Mouse (Mus musculus) CH12.LX (cell line): Measurements from ENCODE around the gene Ring1. TPM values are rescaled to one million over a fixed set of nuclear protein-coding genes. Genes with fewer than 3 reads are reported as not detected.

Experiments
- DNase-seq: peaks from one replicate; pipeline ENCODE4 v3.0.0-alpha.2; 2013; ENCODE audit errors: extremely low read depth
- H3K27ac ChIP-seq: 2 replicates; pipeline ENCODE4 v1.5.1; 2012; ENCODE audit warnings: low read depth, mild to moderate bottlenecking, control low read depth, moderate library complexity; ENCODE audit not compliant: insufficient read depth
- H3K27me3 ChIP-seq: replicated peaks from 2 replicates; pipeline ENCODE3; 2012; ENCODE audit warnings: inconsistent platforms
- H3K36me3 ChIP-seq, 2 experiments: replicated peaks in 1 of 2; 2 replicates each; pipeline versions ENCODE3 to v1.6.1; 2012; ENCODE audit warnings: inconsistent platforms in 1 of 2, low read length in 1 of 2, mild to moderate bottlenecking in 1 of 2, mixed read lengths in 1 of 2, moderate library complexity in 1 of 2; ENCODE audit not compliant: control insufficient read depth in 1 of 2, insufficient read depth in 1 of 2
- H3K4me1 ChIP-seq, 2 experiments: 2 replicates each; pipeline ENCODE4 v1.6.1; 2012; ENCODE audit warnings: inconsistent platforms in 1 of 2, moderate library complexity in 1 of 2; ENCODE audit not compliant: insufficient read depth in 2 of 2, control insufficient read depth in 1 of 2
- H3K4me2 ChIP-seq: 2 replicates; pipeline ENCODE4 v1.6.1; 2012; ENCODE audit warnings: low read depth, mild to moderate bottlenecking, control low read depth; ENCODE audit not compliant: poor library complexity, insufficient read depth, severe bottlenecking
- H3K4me3 ChIP-seq, 3 experiments: fragments of 150-350 bp in 1 of 3; sonication (generic) in 1 of 3; replicated peaks in 1 of 3; 2 replicates each; pipeline versions ENCODE3 to v1.5.1; 2011 to 2012; ENCODE audit warnings: low read depth in 2 of 3, low read length in 2 of 3, mild to moderate bottlenecking in 2 of 3, moderate library complexity in 2 of 3, control low read depth in 1 of 3, improper control_type of control experiment in 1 of 3, inconsistent platforms in 1 of 3, mixed read lengths in 1 of 3; ENCODE audit not compliant: poor library complexity in 1 of 3
- H3K79me2 ChIP-seq: replicated peaks from 2 replicates; pipeline ENCODE4 v1.6.1; 2012; ENCODE audit warnings: mild to moderate bottlenecking, moderate library complexity; ENCODE audit not compliant: control insufficient read depth, poor library complexity, insufficient read depth, severe bottlenecking; ENCODE audit errors: extremely low read depth
- H3K9ac ChIP-seq: 2 replicates; pipeline ENCODE4 v1.6.1; 2012; ENCODE audit warnings: low read depth, mild to moderate bottlenecking, control low read depth, moderate library complexity; ENCODE audit not compliant: insufficient read depth
- H3K9me3 ChIP-seq: replicated peaks from 2 replicates; pipeline ENCODE3; 2012; ENCODE audit warnings: low read length, inconsistent platforms, mixed read lengths
- BHLHE40 ChIP-seq: IDR thresholded peaks from 2 replicates; pipeline ENCODE4 v1.6.1; 2011; ENCODE audit warnings: mild to moderate bottlenecking, low read depth, low read length, improper control_type of control experiment
- CHD1 ChIP-seq: IDR thresholded peaks from 2 replicates; pipeline ENCODE4 v1.6.1; 2012; ENCODE audit warnings: low read depth, low read length, improper control_type of control experiment, inconsistent platforms
- CHD2 ChIP-seq: IDR thresholded peaks from 2 replicates; pipeline ENCODE4 v1.6.1; 2011; ENCODE audit warnings: low read length, improper control_type of control experiment
- E2F4 ChIP-seq: IDR thresholded peaks from 2 replicates; pipeline ENCODE4 v1.6.1; 2011; ENCODE audit warnings: low read depth, low read length, improper control_type of control experiment; ENCODE audit not compliant: insufficient replicate concordance
- EP300 ChIP-seq: IDR thresholded peaks from 2 replicates; pipeline ENCODE4 v1.6.1; 2011; ENCODE audit warnings: low read length, improper control_type of control experiment
- GABPA ChIP-seq: IDR thresholded peaks from 2 replicates; pipeline ENCODE4 v1.6.1; 2012; ENCODE audit warnings: low read depth, low read length, improper control_type of control experiment, inconsistent platforms; ENCODE audit not compliant: insufficient replicate concordance
- IRF4 ChIP-seq: IDR thresholded peaks from 2 replicates; pipeline ENCODE4 v1.6.1; 2014; ENCODE audit warnings: low read depth, mild to moderate bottlenecking, inconsistent platforms, low read length, improper control_type of control experiment
- JUN ChIP-seq: IDR thresholded peaks from 2 replicates; pipeline ENCODE4 v1.6.1; 2011; ENCODE audit warnings: low read depth, mild to moderate bottlenecking, low read length, improper control_type of control experiment, moderate library complexity; ENCODE audit not compliant: insufficient read depth
- JUND ChIP-seq: conservative IDR thresholded peaks from 2 replicates; pipeline ENCODE4 v1.6.1; 2011; ENCODE audit warnings: low read depth, low read length, improper control_type of control experiment
- KAT2A ChIP-seq: IDR thresholded peaks from 2 replicates; pipeline ENCODE4 v1.6.1; 2012; ENCODE audit warnings: low read length, improper control_type of control experiment, inconsistent platforms; ENCODE audit not compliant: insufficient replicate concordance
- MAX ChIP-seq: IDR thresholded peaks from 2 replicates; pipeline ENCODE4 v1.6.1; 2011; ENCODE audit warnings: low read length, improper control_type of control experiment
- MXI1 ChIP-seq: IDR thresholded peaks from 2 replicates; pipeline ENCODE4 v1.6.1; 2011; ENCODE audit warnings: mild to moderate bottlenecking, low read depth, low read length, improper control_type of control experiment
- NRF1 ChIP-seq: IDR thresholded peaks from 2 replicates; pipeline ENCODE4 v1.6.1; 2014; ENCODE audit warnings: low read depth, mild to moderate bottlenecking, inconsistent platforms, low read length, improper control_type of control experiment, moderate library complexity
- PAX5 ChIP-seq: IDR thresholded peaks from 2 replicates; pipeline ENCODE4 v1.6.1; 2012; ENCODE audit warnings: low read length, inconsistent platforms, mixed read lengths
- POLR2A ChIP-seq: IDR thresholded peaks from 2 replicates; pipeline ENCODE4 v1.6.1; 2011; ENCODE audit warnings: low read depth, mild to moderate bottlenecking, improper control_type of control experiment, low read length
- POLR2AphosphoS2 ChIP-seq: IDR thresholded peaks from 2 replicates; pipeline ENCODE4 v1.6.1; 2011; ENCODE audit warnings: low read depth, low read length, improper control_type of control experiment
- RAD21 ChIP-seq: IDR thresholded peaks from 2 replicates; pipeline ENCODE4 v1.6.1; 2011; ENCODE audit warnings: low read depth, mild to moderate bottlenecking, low read length, improper control_type of control experiment, moderate library complexity
- SMC3 ChIP-seq: IDR thresholded peaks from 2 replicates; pipeline ENCODE4 v1.6.1; 2011; ENCODE audit warnings: low read depth, low read length, improper control_type of control experiment
- TBP ChIP-seq: conservative IDR thresholded peaks from 2 replicates; pipeline ENCODE4 v1.6.1; 2011; ENCODE audit warnings: low read depth, low read length, improper control_type of control experiment
- UBTF ChIP-seq: IDR thresholded peaks from 2 replicates; pipeline ENCODE4 v1.6.1; 2012; ENCODE audit warnings: low read depth, mild to moderate bottlenecking, inconsistent platforms, low read length, improper control_type of control experiment, moderate library complexity
- ZMIZ1 ChIP-seq: IDR thresholded peaks from 2 replicates; pipeline ENCODE4 v1.6.1; 2012; ENCODE audit warnings: low read depth, mild to moderate bottlenecking, inconsistent platforms, low read length, improper control_type of control experiment
- ZNF384 ChIP-seq: IDR thresholded peaks from 2 replicates; pipeline ENCODE4 v1.6.1; 2012; ENCODE audit warnings: low read depth, low read length, improper control_type of control experiment, inconsistent platforms
- dilution Hi-C: fragments of 300-500 bp; cut with MboI; formaldehyde crosslinking; loops from 2 replicates; pipeline ENCODE4 v1.14.3; 2020; ENCODE audit warnings: low sequenced_read_pairs; ENCODE audit not compliant: extremely low pct_unique_long_range_greater_than_20kb, extremely low pct_ligation_motif_present
- in situ Hi-C: fragments of 300-500 bp; cut with MboI; formaldehyde crosslinking; loops from 3 replicates; pipeline ENCODE4 v1.14.3; 2019; ENCODE audit warnings: low sequenced_read_pairs, low pct_ligation_motif_present, low pct_unique_long_range_greater_than_20kb, mixed read lengths
- polyA plus RNA-seq: library from polyadenylated mRNA; unstranded; fragments of >175 nt; gene quantifications from 2 replicates; pipeline ENCODE4 v1.2.1, GENCODE M21; 2012; ENCODE audit warnings: low read depth; ENCODE audit not compliant: insufficient read length
- total RNA-seq, 2 experiments: library from RNA; depleted of rRNA; stranded (reverse); fragments of 300-350 nt in 1 of 2; fragments of >200 nt in 1 of 2; gene quantifications; 2 replicates each; pipeline ENCODE4 v1.2.3; 2012 to 2014

The Ring1 gene
- total and polyA plus RNA-seq, 3 experiments, result 11.9 to 18.0 (median 13.7) TPM

DNA sequence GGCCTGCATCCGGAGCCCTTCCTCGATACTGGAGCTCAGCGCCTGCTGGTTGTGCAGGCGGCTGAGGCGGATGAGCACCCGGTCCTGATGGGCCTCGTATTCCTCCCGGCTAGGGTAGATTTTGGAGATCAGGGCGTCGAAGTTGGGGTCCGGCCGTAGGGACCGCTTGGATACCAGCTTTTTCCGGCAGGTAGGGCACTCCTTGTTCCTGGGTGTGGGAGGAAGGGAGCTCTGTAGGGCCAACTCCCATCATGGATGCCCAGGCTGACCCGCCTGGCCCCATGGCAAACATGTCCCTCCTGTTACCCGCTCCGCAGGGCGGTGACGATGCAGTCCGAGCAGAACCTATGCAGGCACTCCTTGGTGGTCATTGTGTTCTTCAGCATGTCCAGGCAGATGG, 1.5 kb downstream of the Ring1 start:
- in situ Hi-C loops (no loop called here), dilution Hi-C loops (no loop called here)
- no peak overlapping the region for H3K4me2 ChIP-seq
- H3K9me3 ChIP-seq, result peaks cover 27% of the 10 kb centered on the region
- no peaks in the 10 kb centered on the region for H3K27me3 ChIP-seq
- no peak overlapping the region for H3K27ac ChIP-seq
- DNase-seq, result no peak
- peaks cover 14 to 29% of the 10 kb centered on the region in 2 experiments for H3K4me1 ChIP-seq
- TF ChIP-seq SMC3 (no peak), MXI1 (no peak), KAT2A (no peak), CHD2 (no peak), NRF1 (no peak), EP300 (no peak), POLR2A (no peak), IRF4 (no peak), ZMIZ1 (no peak), GABPA (no peak), MAX (no peak), RAD21 (no peak), CHD1 (no peak), TBP (no peak), PAX5 (no peak), POLR2AphosphoS2 (no peak), E2F4 (no peak), ZNF384 (no peak)
- H3K4me3 ChIP-seq, result no peak overlapping the region
- peaks cover 14 to 32% of the 10 kb centered on the region in 2 experiments for H3K36me3 ChIP-seq
- H3K9ac ChIP-seq, result no peak overlapping the region
- H3K79me2 ChIP-seq, result 0 out of 2 replicates have a peak, but pooled peaks cover 2% of the 10 kb centered on the region

DNA sequence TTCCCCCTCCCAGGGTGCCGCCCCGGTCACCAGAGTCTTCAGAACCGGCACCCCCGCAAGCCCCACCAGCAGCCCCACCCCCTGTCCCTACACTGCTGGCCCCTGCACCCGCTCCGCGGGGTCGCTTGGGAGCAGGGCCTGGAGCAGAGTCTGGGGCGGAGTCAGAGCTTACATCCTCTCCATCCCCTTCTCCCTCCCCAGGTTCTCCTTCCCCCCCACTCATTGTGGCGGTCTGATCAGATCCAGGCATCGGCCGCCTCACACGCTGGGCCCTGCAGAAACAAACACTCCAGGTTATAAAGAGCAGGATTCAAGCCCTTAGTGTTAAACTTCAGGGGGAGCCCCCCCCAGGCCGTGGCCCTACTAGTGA, 2.1 kb downstream of the Ring1 start:
- in situ Hi-C loops, result no loop called here
- Histone ChIP-seq H3K9ac (no peak overlapping the region), H3K36me3 (peaks cover 14 to 32% of the 10 kb centered on the region in 2 experiments), H3K4me2 (no peak overlapping the region), H3K79me2 (0 out of 2 replicates have a peak, but pooled peaks cover 2% of the 10 kb centered on the region), H3K27me3 (no peaks in the 10 kb centered on the region), H3K27ac (no peak overlapping the region), H3K4me1 (peaks cover 14 to 28% of the 10 kb centered on the region in 2 experiments), H3K9me3 (peaks cover 27% of the 10 kb centered on the region), H3K4me3 (no peak overlapping the region)
- dilution Hi-C loops, result no loop called here
- TF ChIP-seq E2F4 (no peak), GABPA (no peak), ZMIZ1 (no peak), MXI1 (no peak), UBTF (no peak), TBP (no peak), JUN (no peak), JUND (no peak), SMC3 (no peak), EP300 (no peak), BHLHE40 (no peak), CHD1 (no peak)
- DNase-seq, result no peak
